Mouse (Mus musculus): Measurements from ENCODE around the gene Rilpl1. TPM values are rescaled to one million over a fixed set of nuclear protein-coding genes. Genes with fewer than 3 reads are reported as not detected.
A peak's percentile ranks its signal among the peaks of the same experiment; 100 is the strongest.

Rilpl1 gene
- polyA plus RNA-seq (2012; rRNA removed), result 2.3 and 2.9 TPM in 2 replicates

GRCm38 (mm10) chr5:124530655-124531582 is at the start of gene Rilpl1:
Gene Rilpl1 (minus strand): TSS chr5:124531391.
- H3K27me3 ChIP-seq (ENCODE audit: control insufficient read depth, insufficient read depth, low read length), result no peaks in the 10 kb centered on the region
- peaks cover 8% of the 10 kb centered on the region for H3K4me1 ChIP-seq (ENCODE audit: control insufficient read depth, insufficient read depth, insufficient read length, low read length)
- peak within 1 kb of the TSS; percentile 73 for H3K4me3 ChIP-seq (ENCODE audit: low read depth, low read length)
- WGBS, result 2% methylated on average over 88 of the region's 96 CpGs
- peak within 1 kb of the TSS; percentile 54 for H3K27ac ChIP-seq (ENCODE audit: insufficient read depth, low read depth, low read length)
- no peaks in the 10 kb centered on the region for H3K36me3 ChIP-seq (ENCODE audit: control insufficient read depth, insufficient read depth, low read length)
- 0 out of 2 replicates have a peak, but pooled peaks have one; percentile 15 for TF ChIP-seq POLR2A (IDR thresholded peaks at IDR 0.05; ENCODE audit: low read depth, low read length)
- no peak for TF ChIP-seq CTCF (IDR thresholded peaks at IDR 0.05; ENCODE audit: extremely low read depth, insufficient read length, insufficient replicate concordance, low read depth, low read length)

- peak within 1 kb of the TSS; percentile 88 for H3K4me3 ChIP-seq (ENCODE audit: low read depth, low read length)
- 1% methylated on average over 51 of the region's 51 CpGs for WGBS
- peak within 1 kb of the TSS; percentile 24; the same call in 1 of the 2 replicates for H3K27ac ChIP-seq (ENCODE audit: insufficient read depth, low read depth, low read length)
- no peaks in the 10 kb centered on the region for H3K27me3 ChIP-seq (ENCODE audit: control insufficient read depth, insufficient read depth, low read length)
- peaks cover 7% of the 10 kb centered on the region; the same call in 1 of the 2 replicates for H3K4me1 ChIP-seq (ENCODE audit: control insufficient read depth, insufficient read depth, insufficient read length, low read length)
- no peak for TF ChIP-seq CTCF (IDR thresholded peaks at IDR 0.05; ENCODE audit: extremely low read depth, insufficient read length, insufficient replicate concordance, low read depth, low read length)
- peak; percentile 78 for TF ChIP-seq POLR2A (IDR thresholded peaks at IDR 0.05; ENCODE audit: low read depth, low read length)
- H3K36me3 ChIP-seq (ENCODE audit: control insufficient read depth, insufficient read depth, low read length), result peaks cover 25% of the 10 kb centered on the region
These were observed 47.6 kb upstream of the Rilpl1 start, which contains the start of the genes Eif2b1 and Gtf2h3 for GRCm38 (mm10) chr5:124578633-124579317. Gene Eif2b1 (minus strand): TSS chr5:124579131. Gene Gtf2h3 (plus strand): TSS chr5:124579140.

- Histone ChIP-seq H3K4me3 (ENCODE audit: low read depth, low read length) (no peak overlapping the region), H3K36me3 (ENCODE audit: control insufficient read depth, insufficient read depth, low read length) (peaks cover 51% of the 10 kb centered on the region), H3K27me3 (ENCODE audit: control insufficient read depth, insufficient read depth, low read length) (no peaks in the 10 kb centered on the region), H3K4me1 (ENCODE audit: control insufficient read depth, insufficient read depth, insufficient read length, low read length) (peaks cover 7% of the 10 kb centered on the region; the same call in 1 of the 2 replicates), H3K27ac (ENCODE audit: insufficient read depth, low read depth, low read length) (no peak overlapping the region; the same call in 1 of the 2 replicates)
- WGBS, result 33% methylated on average over 7 of the region's 7 CpGs
- TF ChIP-seq POLR2A (IDR thresholded peaks at IDR 0.05; ENCODE audit: low read depth, low read length), result no peak
- no peak for TF ChIP-seq CTCF (IDR thresholded peaks at IDR 0.05; ENCODE audit: extremely low read depth, insufficient read length, insufficient replicate concordance, low read depth, low read length)
These were observed 44.3 kb upstream of the Rilpl1 start for GRCm38 (mm10) chr5:124575467-124575866.

- H3K4me3 ChIP-seq (ENCODE audit: low read depth, low read length), result no peak overlapping the region
- WGBS, result 76% methylated on average over 12 of the region's 12 CpGs
- H3K27ac ChIP-seq (ENCODE audit: insufficient read depth, low read depth, low read length), result no peak overlapping the region
- H3K36me3 ChIP-seq (ENCODE audit: control insufficient read depth, insufficient read depth, low read length), result peaks cover 77% of the 10 kb centered on the region
- no peaks in the 10 kb centered on the region for H3K27me3 ChIP-seq (ENCODE audit: control insufficient read depth, insufficient read depth, low read length)
- no peaks in the 10 kb centered on the region for H3K4me1 ChIP-seq (ENCODE audit: control insufficient read depth, insufficient read depth, insufficient read length, low read length)
- TF ChIP-seq POLR2A (IDR thresholded peaks at IDR 0.05; ENCODE audit: low read depth, low read length), result no peak
These were observed 39.9 kb upstream of the Rilpl1 start for GRCm38 (mm10) chr5:124571068-124571467.

GRCm38 (mm10) chr5:124555145-124555544 is 24.0 kb upstream of the Rilpl1 start:
- WGBS, result 43% methylated on average over 1 of the region's 1 CpGs
- TF ChIP-seq POLR2A (IDR thresholded peaks at IDR 0.05; ENCODE audit: low read depth, low read length) (no peak), CTCF (IDR thresholded peaks at IDR 0.05; ENCODE audit: extremely low read depth, insufficient read length, insufficient replicate concordance, low read depth, low read length) (no peak)
- H3K4me1 ChIP-seq (ENCODE audit: control insufficient read depth, insufficient read depth, insufficient read length, low read length), result no peaks in the 10 kb centered on the region
- no peak overlapping the region for H3K27ac ChIP-seq (ENCODE audit: insufficient read depth, low read depth, low read length)
- no peak overlapping the region for H3K4me3 ChIP-seq (ENCODE audit: low read depth, low read length)
- peaks cover 40% of the 10 kb centered on the region for H3K36me3 ChIP-seq (ENCODE audit: control insufficient read depth, insufficient read depth, low read length)
- no peaks in the 10 kb centered on the region for H3K27me3 ChIP-seq (ENCODE audit: control insufficient read depth, insufficient read depth, low read length)

- TF ChIP-seq CTCF (IDR thresholded peaks at IDR 0.05; ENCODE audit: extremely low read depth, insufficient read length, insufficient replicate concordance, low read depth, low read length) (no peak), POLR2A (IDR thresholded peaks at IDR 0.05; ENCODE audit: low read depth, low read length) (no peak)
- H3K36me3 ChIP-seq (ENCODE audit: control insufficient read depth, insufficient read depth, low read length), result peaks cover 30% of the 10 kb centered on the region
- no peaks in the 10 kb centered on the region for H3K4me1 ChIP-seq (ENCODE audit: control insufficient read depth, insufficient read depth, insufficient read length, low read length)
- H3K27ac ChIP-seq (ENCODE audit: insufficient read depth, low read depth, low read length), result no peak overlapping the region
- 56% methylated on average over 6 of the region's 6 CpGs for WGBS
- peak overlapping the region; percentile 87; the same call in 1 of the 2 replicates for H3K4me3 ChIP-seq (ENCODE audit: low read depth, low read length)
- H3K27me3 ChIP-seq (ENCODE audit: control insufficient read depth, insufficient read depth, low read length), result no peaks in the 10 kb centered on the region
These were observed 22.4 kb upstream of the Rilpl1 start for GRCm38 (mm10) chr5:124553607-124554006.
